In the genomic region with DNA sequence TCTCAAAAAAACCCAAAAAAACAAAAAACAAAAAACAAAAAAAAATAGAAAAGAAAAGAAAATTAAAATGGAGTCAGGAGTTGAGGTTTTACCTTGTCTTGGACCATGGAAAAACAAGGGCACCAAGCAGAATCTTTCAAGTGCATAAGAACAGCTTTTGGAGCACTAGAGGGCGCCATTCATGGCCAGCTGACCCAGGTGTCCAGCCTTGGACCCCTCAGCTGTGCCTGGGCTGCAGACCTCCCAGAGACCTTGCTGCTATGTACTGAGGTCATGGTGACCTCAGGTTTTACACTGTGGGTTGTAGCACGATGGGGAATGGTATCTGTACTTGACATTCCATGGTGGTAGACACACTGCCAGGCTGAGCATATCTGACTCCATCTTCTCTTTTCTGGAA, we compare ENCODE assay signal across 9 mouse cellular contexts. TPM values are rescaled to one million over a fixed set of nuclear protein-coding genes. Genes with fewer than 3 reads are reported as not detected.
DNase-seq lines count a peak whose midpoint lies in the region; ATAC-seq lines count a peak whose summit lies in the region.
"Had no signal": no experiment of that assay in that cellular context is flagged by ENCODE, and none has a peak within 500 bp of the region (broad histone marks: within the 10 kb centered on the region; RNA-seq: fewer than 3 reads in every experiment).

No protein-coding gene starts in this region.

- no peak overlapping the region for H3K4me2 ChIP-seq in heart, embryonic 11.5 days
- no peak overlapping the region for H3K4me2 ChIP-seq in embryonic facial prominence, embryonic 11.5 days (ENCODE audit: low read depth, low read length)
- H3K4me2 ChIP-seq: lung, embryonic 15.5 days had no signal

- no peak; the same call in 1 of the 2 replicates for ATAC-seq in heart, embryonic 11.5 days (replicated peaks; ENCODE audit: insufficient number of reproducible peaks, low FRiP score, low TSS enrichment)
- ATAC-seq in embryonic facial prominence, embryonic 11.5 days (replicated peaks; ENCODE audit: insufficient number of reproducible peaks, low FRiP score, low TSS enrichment, low read depth) = no peak; the same call in 1 of the 2 replicates
- ATAC-seq in megakaryocyte progenitor cell, adult 5-6 weeks (replicated peaks; ENCODE audit: poor library complexity) = peak; percentile 52; the same call in 1 of the 2 replicates

- H3K36me3 ChIP-seq in heart, embryonic 11.5 days (ENCODE audit: control insufficient read depth, insufficient read depth, low read length) = peaks cover 28% of the 10 kb centered on the region
- H3K36me3 ChIP-seq in embryonic facial prominence, embryonic 11.5 days (replicated peaks; ENCODE audit: control insufficient read depth, insufficient read depth, low read depth, low read length) = peaks cover 9% of the 10 kb centered on the region

- no peaks in the 10 kb centered on the region for H3K27me3 ChIP-seq in heart, embryonic 11.5 days (ENCODE audit: control insufficient read depth, insufficient read depth, low read length)
- no peaks in the 10 kb centered on the region for H3K27me3 ChIP-seq in embryonic facial prominence, embryonic 11.5 days (ENCODE audit: control insufficient read depth, insufficient read depth, low read length)
- H3K27me3 ChIP-seq: lung, embryonic 15.5 days had no signal

- 26% methylated on average over 2 of the region's 2 CpGs for WGBS in heart, embryonic 11.5 days (ENCODE audit: insufficient replicate concordance)
- WGBS in embryonic facial prominence, embryonic 11.5 days = 64% methylated on average over 2 of the region's 2 CpGs

- intact Hi-C loops in heart, postnatal 14 days (cut with DNase I) = no loop called here

- H3K27ac ChIP-seq in heart, embryonic 11.5 days (ENCODE audit: low read depth, low read length) = no peak overlapping the region
- H3K27ac ChIP-seq in embryonic facial prominence, embryonic 11.5 days (replicated peaks; ENCODE audit: low read depth, low read length) = no peak overlapping the region
- H3K27ac ChIP-seq: lung, embryonic 15.5 days had no signal

- H3K4me3 ChIP-seq in heart, embryonic 11.5 days (ENCODE audit: low read depth, low read length) = no peak overlapping the region
- H3K4me3 ChIP-seq in embryonic facial prominence, embryonic 11.5 days (ENCODE audit: low read depth, low read length) = no peak overlapping the region
- H3K4me3 ChIP-seq: lung, embryonic 15.5 days had no signal

- no peaks in the 10 kb centered on the region for H3K9me3 ChIP-seq in heart, embryonic 11.5 days (replicated peaks; ENCODE audit: control insufficient read depth, low read length)
- no peaks in the 10 kb centered on the region for H3K9me3 ChIP-seq in embryonic facial prominence, embryonic 11.5 days (replicated peaks; ENCODE audit: control insufficient read depth, low read length)
- H3K9me3 ChIP-seq: lung, embryonic 15.5 days had no signal

- no peak overlapping the region for H3K9ac ChIP-seq in heart, embryonic 11.5 days (ENCODE audit: low read depth, low read length)
- H3K9ac ChIP-seq in embryonic facial prominence, embryonic 11.5 days (replicated peaks; ENCODE audit: low read length) = no peak overlapping the region
- H3K9ac ChIP-seq: lung, embryonic 15.5 days had no signal

- H3K4me1 ChIP-seq in heart, embryonic 11.5 days (ENCODE audit: control insufficient read depth, insufficient read depth, low read length) = 0 out of 2 replicates have a peak, but pooled peaks cover 11% of the 10 kb centered on the region
- H3K4me1 ChIP-seq in embryonic facial prominence, embryonic 11.5 days (ENCODE audit: control insufficient read depth, insufficient read depth, low read length) = no peaks in the 10 kb centered on the region
- H3K4me1 ChIP-seq: lung, embryonic 15.5 days had no signal

- DNase-seq in heart, postnatal 14 days = peak; percentile 29 to 51
- peak; percentile 33 for DNase-seq in urinary bladder, postnatal 25 days (ENCODE audit: low spot score)
- no peak for DNase-seq in urinary bladder, adult 2 months (ENCODE audit: low spot score)
- DNase-seq in embryonic facial prominence, embryonic 11.5 days (ENCODE audit: low spot score) = peak; percentile 52
- no peak for DNase-seq in right cerebral cortex, adult 18-20 months
- DNase-seq in adrenal gland, adult 2 months = no peak

RNA-seq across cellular contexts. Expression of gene Ldlr, which starts 31.4 kb away (rescaled TPM):
- 1 to 10 TPM; 3.4 to 3.8 TPM for total RNA-seq in heart, postnatal 14 days (2021)
- 11.1 and 16.0 TPM in 2 replicates for polyA plus RNA-seq in heart, embryonic 11.5 days (2014; fragmentation: Nextera tagmentation; extraction: Ambion mirVana)
- 29.2 and 35.7 TPM in 2 replicates for polyA plus RNA-seq in urinary bladder, adult 2 months (2012; rRNA removed)
- polyA plus RNA-seq in embryonic facial prominence, embryonic 11.5 days (2014; fragmentation: Nextera tagmentation; extraction: Ambion mirVana) = 14.7 and 15.0 TPM in 2 replicates
- total RNA-seq in megakaryocyte progenitor cell, adult 5-6 weeks (2015) = 6.5 and 8.5 TPM in 2 replicates
- total RNA-seq in megakaryocyte progenitor cell, adult 5-6 weeks (2017) = 14.0 and 14.4 TPM in 2 replicates
- 100 to 1,000 TPM in 1 of 2 experiments, 10 to 100 TPM in 1; 61.6 to 210 TPM for total RNA-seq in adrenal gland, adult 2 months (2021)
- 79.5 and 143 TPM in 2 replicates for polyA plus RNA-seq in adrenal gland, adult 2 months (2012; rRNA removed)

Comparison
In these comparisons a context has a peak if more than half of its experiments do, and no peak if none do; other contexts are left out.
1. DNase-seq: peak in heart, postnatal 14 days (2 of 2), urinary bladder, postnatal 25 days (single experiment) and embryonic facial prominence, embryonic 11.5 days (single experiment); none in urinary bladder, adult 2 months (single experiment), right cerebral cortex, adult 18-20 months (single experiment) and adrenal gland, adult 2 months (single experiment).